Mouse (Mus musculus) urinary bladder, postnatal 4 days (tissue): ENCODE results near the gene Bak1.

Source experiments
- DNase-seq, 2 experiments: peaks; one replicate each; pipeline ENCODE4 v3.0.0; 2021 to 2022; ENCODE audit warnings: low spot score in 2 of 2

The Bak1 gene

GRCm38 (mm10) chr17:27028909-27029308 is at the start of gene Bak1:
Bak1 (minus strand) TSS chr17:27029009.
- DNase-seq = no peak

GRCm38 (mm10) chr17:27078499-27078898 is 49.7 kb upstream of the Bak1 start:
- DNase-seq = no peak

- no peak for DNase-seq
These were observed 49.1 kb upstream of the Bak1 start for GRCm38 (mm10) chr17:27077920-27078319.

GRCm38 (mm10) chr17:27077133-27077532 is 48.3 kb upstream of the Bak1 start:
- DNase-seq = no peak

GRCm38 (mm10) chr17:27074849-27075745 is 46.3 kb upstream of the Bak1 start:
- no peak for DNase-seq

GRCm38 (mm10) chr17:27074236-27074635 is 45.4 kb upstream of the Bak1 start:
- DNase-seq = no peak

- DNase-seq = no peak
These were observed 45.0 kb upstream of the Bak1 start for GRCm38 (mm10) chr17:27073778-27074177.

- no peak for DNase-seq
These were observed 44.3 kb upstream of the Bak1 start for GRCm38 (mm10) chr17:27073126-27073525.

- no peak for DNase-seq
These were observed 43.6 kb upstream of the Bak1 start for GRCm38 (mm10) chr17:27072363-27072762.

GRCm38 (mm10) chr17:27071630-27072029 is 42.8 kb upstream of the Bak1 start:
- DNase-seq = no peak

- DNase-seq = no peak
These were observed 42.1 kb upstream of the Bak1 start for GRCm38 (mm10) chr17:27070913-27071312.

GRCm38 (mm10) chr17:27069071-27069470 is 40.3 kb upstream of the Bak1 start:
- DNase-seq = no peak

- no peak for DNase-seq
These were observed 37.3 kb upstream of the Bak1 start for GRCm38 (mm10) chr17:27066065-27066464.

GRCm38 (mm10) chr17:27064195-27064594 is 35.4 kb upstream of the Bak1 start:
- DNase-seq = no peak

- DNase-seq = no peak
These were observed 34.9 kb upstream of the Bak1 start for GRCm38 (mm10) chr17:27063717-27064116.

GRCm38 (mm10) chr17:27062684-27063083 is 33.9 kb upstream of the Bak1 start:
- no peak for DNase-seq

GRCm38 (mm10) chr17:27061727-27062126 is 32.9 kb upstream of the Bak1 start:
- DNase-seq = no peak

- no peak for DNase-seq
These were observed 31.9 kb upstream of the Bak1 start for GRCm38 (mm10) chr17:27060698-27061097.

GRCm38 (mm10) chr17:27057517-27058055 is 28.8 kb upstream of the Bak1 start:
- DNase-seq = no peak

GRCm38 (mm10) chr17:27056812-27057516 is 28.2 kb upstream of the Bak1 start, which contains the start of gene Itpr3:
Itpr3 (plus strand) TSS chr17:27057304.
- peak; percentile 74 to 77 for DNase-seq

GRCm38 (mm10) chr17:27056170-27056569 is 27.4 kb upstream of the Bak1 start:
- DNase-seq = peak; percentile 71 to 72

GRCm38 (mm10) chr17:27051514-27051913 is 22.7 kb upstream of the Bak1 start:
- no peak for DNase-seq

- no peak for DNase-seq
These were observed 22.0 kb upstream of the Bak1 start for GRCm38 (mm10) chr17:27050853-27051252.
